Mouse (Mus musculus) lung, postnatal 0 days (tissue): ENCODE measurements at regions not wholly inside any gene's neighbourhood (a gene's known extent, or its start where the extent isn't known, plus 50 kb on each side); places are given as distances from the start of the nearest gene placed in this dataset.
A peak's percentile ranks its signal among the peaks of the same experiment; 100 is the strongest.
"Not testable (repeated sequence)": the region's sequence is repeated elsewhere in the genome, so short reads cannot be mapped to it uniquely, and the experiment has no call there.

Experiments
- ATAC-seq: fragments of 200-750 bp; cut with Nextera tagmentation; 2 replicates; pipeline ENCODE4 v1.8.0; 2017; ENCODE audit warnings: moderate library complexity
- DNase-seq: peaks from one replicate; pipeline ENCODE4 v3.0.0-alpha.2; 2016; ENCODE audit warnings: low spot score
- H3K27ac ChIP-seq: fragments of 300-500 bp; sonication (generic); 2 replicates; pipeline ENCODE4 v1.5.1; 2014; ENCODE audit warnings: antibody characterized with exemption, mild to moderate bottlenecking, low read length, mixed read lengths
- H3K27me3 ChIP-seq: fragments of 300-500 bp; sonication (generic); replicated peaks from 2 replicates; pipeline ENCODE4 v1.6.1; 2014; ENCODE audit warnings: low read length, mixed read lengths; ENCODE audit not compliant: insufficient read depth
- H3K36me3 ChIP-seq: fragments of 300-500 bp; sonication (generic); 2 replicates; pipeline ENCODE4 v1.6.1; 2014; ENCODE audit warnings: low read length, mixed read lengths; ENCODE audit not compliant: insufficient read depth
- H3K4me1 ChIP-seq: fragments of 300-500 bp; sonication (generic); 2 replicates; pipeline ENCODE4 v1.6.1; 2014; ENCODE audit warnings: antibody characterized with exemption, low read depth, low read length, mixed read lengths; ENCODE audit not compliant: insufficient read depth
- H3K4me2 ChIP-seq: fragments of 300-500 bp; sonication (generic); replicated peaks from 2 replicates; pipeline ENCODE4 v1.6.1; 2014; ENCODE audit warnings: low read depth, mild to moderate bottlenecking, low read length, moderate library complexity, mixed read lengths
- H3K4me3 ChIP-seq: fragments of 300-500 bp; sonication (generic); 2 replicates; pipeline ENCODE4 v1.5.1; 2014; ENCODE audit warnings: low read depth, low read length
- H3K9ac ChIP-seq: fragments of 300-500 bp; sonication (generic); replicated peaks from 2 replicates; pipeline ENCODE4 v1.6.1; 2014; ENCODE audit warnings: low read depth, mild to moderate bottlenecking
- H3K9me3 ChIP-seq: fragments of 300-500 bp; sonication (generic); 2 replicates; pipeline ENCODE4 v1.6.1; 2016; ENCODE audit warnings: low read length, mixed read lengths
- CTCF ChIP-seq: IDR thresholded peaks from 2 replicates; pipeline ENCODE4 v1.5.1; 2016; ENCODE audit warnings: antibody characterized with exemption, mild to moderate bottlenecking
- EP300 ChIP-seq: IDR thresholded peaks from 2 replicates; pipeline ENCODE4 v1.6.1; 2016; ENCODE audit warnings: antibody characterized with exemption, mild to moderate bottlenecking, control low read depth
- WGBS: fragments of 180-500 bp; shearing (Covaris S2); extraction: QIAGEN DNeasy Blood & Tissue Kit; methylation state at CpG from one replicate; pipeline ENCODE4 v1.1.7; 2014; 5-methylcytosine and 5-hydroxymethylcytosine counted together

DNA sequence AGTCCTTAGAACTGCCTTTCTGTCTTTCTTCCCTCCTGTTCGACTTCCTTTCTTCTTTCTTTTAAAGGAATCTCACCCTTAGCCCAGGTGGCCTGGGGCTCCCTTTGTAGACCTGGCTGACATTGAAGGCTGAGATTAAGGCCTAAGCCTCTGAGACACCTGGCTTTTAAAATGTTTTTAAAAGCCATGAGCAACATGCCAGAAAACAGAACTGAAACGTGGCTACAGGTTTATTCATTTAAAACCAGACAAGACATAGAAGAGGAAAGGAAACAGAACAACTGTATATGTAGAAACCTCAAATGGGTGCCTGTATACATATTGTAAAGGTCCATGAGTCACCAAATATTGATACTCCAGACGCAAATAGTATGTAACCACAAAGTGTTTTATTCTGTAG is 242.8 kb upstream of the Vmn1r3 start:
- Histone ChIP-seq H3K4me1 (no peaks in the 10 kb centered on the region), H3K4me2 (no peak overlapping the region), H3K9ac (no peak overlapping the region), H3K4me3 (no peak overlapping the region), H3K36me3 (no peaks in the 10 kb centered on the region), H3K27ac (no peak overlapping the region), H3K9me3 (no peaks in the 10 kb centered on the region), H3K27me3 (no peaks in the 10 kb centered on the region)
- no peak for ATAC-seq
- TF ChIP-seq CTCF: no peak
- TF ChIP-seq EP300: no peak
- DNase-seq: no peak
- WGBS: 50% methylated on average over 3 of the region's 3 CpGs

DNA sequence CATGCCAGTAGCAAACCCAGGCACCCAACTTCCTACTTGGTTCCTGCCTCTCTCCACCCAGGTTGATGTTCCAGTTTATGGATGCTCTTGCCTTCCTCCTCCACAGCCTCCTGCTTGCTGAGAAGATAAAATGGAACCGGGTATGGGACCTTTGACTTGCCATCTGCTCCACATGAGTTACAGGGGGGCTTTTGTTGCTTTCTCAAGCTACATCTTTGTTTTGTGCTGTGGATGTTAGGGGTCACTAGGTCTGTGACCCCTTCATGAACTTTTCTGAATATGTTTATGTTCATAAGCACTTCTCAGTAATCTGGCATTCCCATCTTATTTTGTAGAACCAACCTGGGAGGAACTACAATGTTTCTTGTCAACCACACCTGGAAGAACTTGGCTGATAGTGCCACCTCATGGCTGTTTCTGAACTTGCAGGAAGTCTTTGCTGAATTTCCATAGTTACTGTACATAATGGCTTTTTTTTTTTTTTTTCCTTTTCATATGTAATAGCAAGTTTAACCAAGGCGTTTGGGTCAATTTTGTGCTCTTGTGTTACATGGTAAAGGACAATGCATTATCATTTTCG is 234.9 kb upstream of the Vmn1r3 start:
- ATAC-seq (no peak), DNase-seq (peak; percentile 48)
- 28% methylated on average over 3 of the region's 3 CpGs for WGBS
- H3K4me1 ChIP-seq: no peaks in the 10 kb centered on the region
- no peaks in the 10 kb centered on the region for H3K27me3 ChIP-seq
- H3K27ac ChIP-seq: no peak overlapping the region
- H3K4me3 ChIP-seq: no peak overlapping the region
- TF ChIP-seq CTCF (peak; percentile 58), EP300 (no peak)
- H3K4me2 ChIP-seq: no peak overlapping the region
- H3K9ac ChIP-seq: no peak overlapping the region
- H3K36me3 ChIP-seq: no peaks in the 10 kb centered on the region
- no peaks in the 10 kb centered on the region for H3K9me3 ChIP-seq

DNA sequence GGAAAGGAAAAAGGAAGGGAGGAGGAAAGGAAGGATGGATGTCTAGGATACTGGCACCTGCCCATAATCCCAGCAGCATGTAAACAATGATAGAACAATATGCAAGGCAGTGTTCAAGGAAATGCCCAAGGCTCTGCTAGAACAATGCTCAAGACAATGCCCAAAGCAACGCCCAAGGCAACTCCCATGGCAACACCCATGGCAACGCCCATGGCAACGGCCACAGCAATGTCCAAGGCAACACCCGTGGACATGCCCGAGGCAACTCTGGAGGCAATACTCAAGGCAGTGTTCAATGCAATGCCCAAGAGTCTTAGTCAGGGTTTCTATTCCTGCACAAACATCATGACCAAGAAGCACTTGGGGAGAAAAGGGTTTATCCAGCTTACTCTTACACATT is 231.5 kb upstream of the Vmn1r3 start:
- no peaks in the 10 kb centered on the region for H3K9me3 ChIP-seq
- 75% methylated on average over 5 of the region's 5 CpGs for WGBS
- no peak overlapping the region for H3K27ac ChIP-seq
- ATAC-seq (no peak; the same call in 1 of the 2 replicates), DNase-seq (no peak)
- TF ChIP-seq EP300 (no peak), CTCF (no peak)
- H3K4me3 ChIP-seq: no peak overlapping the region
- H3K4me1 ChIP-seq: no peaks in the 10 kb centered on the region
- H3K4me2 ChIP-seq: no peak overlapping the region
- no peaks in the 10 kb centered on the region for H3K27me3 ChIP-seq
- H3K36me3 ChIP-seq: no peaks in the 10 kb centered on the region
- no peak overlapping the region for H3K9ac ChIP-seq

DNA sequence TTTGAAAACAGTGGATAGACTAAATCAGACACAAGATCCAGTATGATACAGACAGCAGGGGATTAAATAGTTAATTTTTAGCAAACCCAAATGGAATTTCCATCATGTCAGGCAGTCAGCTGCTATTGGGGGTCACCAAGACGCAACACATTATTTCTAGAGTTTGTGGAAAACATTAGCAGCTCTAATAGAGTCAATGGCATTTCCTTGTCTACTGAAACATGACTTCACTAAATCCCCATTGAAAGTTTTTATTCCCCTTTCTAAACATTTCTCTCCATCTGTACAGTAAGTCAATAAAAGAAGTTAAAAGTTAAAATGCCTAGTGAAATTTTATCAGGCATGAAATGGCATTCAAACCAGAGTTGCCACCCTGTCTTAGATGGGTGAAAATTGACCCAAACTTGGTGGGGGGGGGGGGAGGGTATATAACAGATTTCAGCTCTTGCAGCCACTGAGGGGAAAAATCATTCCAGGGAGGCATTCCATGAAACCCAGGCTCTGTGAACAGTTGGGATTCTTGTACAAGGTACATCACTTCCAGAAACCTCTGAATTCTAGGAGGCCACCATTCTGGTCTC is 229.4 kb upstream of the Vmn1r3 start:
- H3K4me2 ChIP-seq, H3K27ac ChIP-seq, H3K4me3 ChIP-seq, ATAC-seq, DNase-seq, H3K27me3 ChIP-seq, H3K36me3 ChIP-seq, H3K9me3 ChIP-seq, H3K9ac ChIP-seq, H3K4me1 ChIP-seq: not testable (repeated sequence)
- 43% methylated on average over 1 of the region's 1 CpGs for WGBS

DNA sequence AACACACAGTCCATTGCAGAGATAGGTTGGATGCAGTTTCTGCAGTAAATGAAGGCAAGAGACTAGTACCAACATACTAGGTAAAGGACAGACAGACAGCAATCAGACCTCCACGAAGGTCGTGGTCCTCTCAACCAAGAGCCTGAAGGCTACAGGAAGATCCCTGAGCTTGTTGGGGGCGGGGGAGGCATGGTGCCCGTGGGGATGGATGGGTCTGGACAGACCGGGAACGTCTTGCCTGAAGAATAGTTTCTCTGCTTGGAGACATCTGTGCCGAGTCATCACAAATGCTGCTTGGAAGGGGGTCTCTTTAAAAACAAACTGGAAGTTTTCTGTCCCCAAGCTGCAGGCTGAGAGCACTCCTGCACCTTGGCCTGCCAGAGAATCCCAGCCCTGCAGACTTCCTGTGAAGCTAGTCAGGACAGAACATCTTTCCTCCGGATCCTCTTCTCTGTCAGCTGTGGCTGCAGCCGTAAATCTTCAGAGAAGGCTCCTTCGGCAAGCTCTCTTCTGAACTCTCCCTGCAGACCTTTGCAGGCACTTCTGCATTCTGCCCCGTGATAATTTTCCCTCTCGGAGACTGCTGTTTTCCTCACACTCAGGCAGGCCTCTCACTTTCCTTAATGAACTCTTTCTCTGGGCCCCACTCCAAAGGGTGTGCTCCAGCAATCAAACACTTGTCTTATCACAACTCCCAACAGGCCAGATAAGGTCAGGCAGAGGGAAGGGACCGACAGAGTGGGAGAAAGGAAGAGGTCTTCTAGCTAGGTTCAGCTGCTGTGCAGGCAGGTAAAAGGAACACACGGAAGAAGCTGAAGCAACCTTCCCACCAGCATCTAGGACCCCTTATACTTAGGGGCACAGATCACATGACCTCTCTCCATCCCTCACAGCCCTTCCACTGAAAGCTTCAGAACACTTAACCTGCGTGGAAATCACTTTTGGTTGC is 228.6 kb upstream of the Vmn1r3 start:
- Histone ChIP-seq H3K36me3 (no peaks in the 10 kb centered on the region), H3K4me2 (no peak overlapping the region), H3K27me3 (no peaks in the 10 kb centered on the region), H3K27ac (no peak overlapping the region), H3K9ac (no peak overlapping the region), H3K9me3 (no peaks in the 10 kb centered on the region), H3K4me3 (no peak overlapping the region), H3K4me1 (no peaks in the 10 kb centered on the region)
- TF ChIP-seq CTCF (no peak), EP300 (no peak)
- WGBS: 26% methylated on average over 15 of the region's 15 CpGs
- DNase-seq (peak; percentile 21), ATAC-seq (no peak; the same call in 1 of the 2 replicates)

DNA sequence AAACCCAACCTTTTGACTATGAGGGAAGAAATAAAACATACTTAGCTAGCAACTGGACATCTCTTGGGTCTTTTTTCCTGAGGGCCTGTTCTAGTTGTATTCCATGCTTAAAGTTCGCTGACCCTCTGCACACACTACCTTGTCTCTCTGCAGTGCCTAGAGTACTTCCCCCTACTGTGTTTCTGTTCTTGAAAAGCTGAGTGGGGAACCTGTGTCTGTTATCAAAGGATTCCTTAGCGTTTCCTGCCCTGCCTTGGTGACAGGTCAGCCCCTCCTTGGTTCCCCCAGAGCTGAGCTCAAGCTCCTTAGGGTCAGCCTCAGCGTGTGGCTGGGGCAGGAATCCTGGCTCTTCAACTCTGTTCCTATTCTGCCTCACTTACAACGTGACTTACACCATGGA is 227.2 kb upstream of the Vmn1r3 start:
- H3K27ac ChIP-seq, H3K4me2 ChIP-seq, H3K4me3 ChIP-seq: not testable (repeated sequence)

DNA sequence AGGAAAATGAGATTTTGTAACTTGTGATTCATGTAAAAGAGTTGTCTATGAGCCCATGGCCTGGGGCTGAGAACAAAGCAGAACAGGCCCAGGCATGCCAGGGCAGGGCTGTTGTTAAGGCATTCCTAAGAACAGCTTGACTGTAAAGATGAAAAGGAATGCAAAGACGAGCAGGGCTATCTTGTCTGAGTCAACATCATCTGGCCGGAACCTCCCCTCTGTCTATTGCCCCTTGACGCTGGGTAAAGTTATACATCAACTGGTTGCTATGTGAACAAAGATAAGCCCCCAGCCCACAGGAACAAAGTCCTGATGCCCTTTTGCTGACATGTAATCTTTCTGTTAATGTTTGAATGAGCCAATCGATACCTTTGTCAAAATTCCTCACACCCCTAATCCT is 217.7 kb upstream of the Vmn1r3 start:
- H3K27me3 ChIP-seq, H3K9ac ChIP-seq, H3K9me3 ChIP-seq, DNase-seq, ATAC-seq, H3K27ac ChIP-seq, H3K4me3 ChIP-seq, H3K36me3 ChIP-seq, H3K4me2 ChIP-seq, H3K4me1 ChIP-seq: not testable (repeated sequence)
- WGBS: 38% methylated on average over 4 of the region's 4 CpGs

More for the DNA sequence above, 227.2 kb upstream of the Vmn1r3 start:
- not testable (repeated sequence) for H3K9ac ChIP-seq, H3K36me3 ChIP-seq, H3K4me1 ChIP-seq, ATAC-seq, H3K27me3 ChIP-seq, DNase-seq, H3K9me3 ChIP-seq
- 39% methylated on average over 4 of the region's 4 CpGs for WGBS

DNA sequence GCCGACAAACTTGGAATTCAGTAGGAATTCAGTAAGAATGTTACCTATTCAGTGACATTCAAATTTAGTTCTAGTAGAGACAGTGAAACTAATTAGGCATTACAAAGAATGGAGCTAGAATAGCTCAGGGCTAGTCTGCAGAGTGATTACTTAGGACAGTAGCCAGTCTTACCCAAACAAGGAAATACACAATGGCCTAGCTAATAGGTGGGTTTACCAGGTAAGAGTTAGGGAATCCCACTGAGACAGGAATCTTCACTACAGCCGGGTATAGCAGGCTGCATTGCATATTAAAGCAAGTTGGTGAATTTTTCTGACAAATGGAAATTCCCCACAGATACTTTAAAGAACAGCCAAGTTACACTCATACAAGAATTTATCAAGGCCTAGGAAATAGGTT is 216.6 kb upstream of the Vmn1r3 start:
- H3K36me3 ChIP-seq, ATAC-seq, H3K4me1 ChIP-seq, H3K4me2 ChIP-seq, DNase-seq, H3K9ac ChIP-seq, H3K9me3 ChIP-seq, H3K27ac ChIP-seq, H3K4me3 ChIP-seq, H3K27me3 ChIP-seq: not testable (repeated sequence)
- WGBS: 75% methylated on average over 2 of the region's 2 CpGs

DNA sequence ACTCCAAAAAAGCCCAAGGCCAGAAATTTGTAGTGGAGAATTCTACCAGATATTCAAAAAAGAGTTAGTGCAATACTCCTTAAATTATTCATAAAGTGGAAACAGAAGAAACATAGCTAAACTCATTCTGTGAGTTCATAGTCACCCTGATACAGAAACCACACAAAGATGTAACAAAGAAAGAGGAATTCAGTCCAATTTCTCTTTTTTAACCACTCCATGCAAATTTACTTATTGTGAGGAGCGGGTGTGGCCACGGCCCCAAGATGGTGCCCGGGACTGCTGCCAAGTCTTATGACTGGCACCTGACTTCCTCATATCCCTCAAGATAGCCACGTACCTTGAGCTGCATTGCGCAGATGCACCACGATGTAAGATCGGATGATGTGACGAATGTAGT is 206.4 kb upstream of the Vmn1r3 start:
- H3K9ac ChIP-seq, H3K4me1 ChIP-seq, DNase-seq, ATAC-seq, H3K27ac ChIP-seq, H3K36me3 ChIP-seq, H3K4me2 ChIP-seq, H3K4me3 ChIP-seq, H3K9me3 ChIP-seq, H3K27me3 ChIP-seq: not testable (repeated sequence)
- WGBS: 89% methylated on average over 7 of the region's 8 CpGs
